Mouse (Mus musculus): Measurements from ENCODE around the gene Uqcr11. TPM values are rescaled to one million over a fixed set of nuclear protein-coding genes. Genes with fewer than 3 reads are reported as not detected.

The Uqcr11 gene
- polyA plus RNA-seq (2014; fragmentation: Illumina TruSeq; extraction: RNeasy Lipid Tissue Mini Kit (QIAGEN cat#74804); ENCODE audit: low read depth, low replicate concordance): not detected

GRCm38 (mm10) chr10:80406684-80407501 lies at the start of gene Uqcr11:
TSS of gene Uqcr11 (minus strand) at chr10:80406830.

GRCm38 (mm10) chr10:80433513-80434232 lies 27.0 kb upstream of the Uqcr11 start, which contains the start of gene Tcf3:
TSS of gene Tcf3 (minus strand) at chr10:80433647.

GRCm38 (mm10) chr10:80399191-80399972 lies 7.2 kb downstream of the Uqcr11 start, which contains the start of gene Mbd3:
TSS of gene Mbd3 (minus strand) at chr10:80399550.

GRCm38 (mm10) chr10:80387522-80387959 lies 19.1 kb downstream of the Uqcr11 start, which contains the start of gene Mex3d:
TSS of gene Mex3d (minus strand) at chr10:80387659.

GRCm38 (mm10) chr10:80356001-80356682 lies 50.5 kb downstream of the Uqcr11 start, which contains the start of gene Plk5:
TSS of gene Plk5 (plus strand) at chr10:80356459.

Other genes with a start within 250 kb of the Uqcr11 start
- 37.8 TPM for gene Cirbp, start 240.8 kb downstream of the Uqcr11 start, polyA plus RNA-seq (2014; fragmentation: Illumina TruSeq; extraction: RNeasy Lipid Tissue Mini Kit (QIAGEN cat#74804); ENCODE audit: low read depth, low replicate concordance)
- gene 1600002K03Rik, start 233.9 kb downstream of the Uqcr11 start, polyA plus RNA-seq (2014; fragmentation: Illumina TruSeq; extraction: RNeasy Lipid Tissue Mini Kit (QIAGEN cat#74804); ENCODE audit: low read depth, low replicate concordance): 1.1 TPM
- gene Efna2, start 227.3 kb downstream of the Uqcr11 start, polyA plus RNA-seq (2014; fragmentation: Illumina TruSeq; extraction: RNeasy Lipid Tissue Mini Kit (QIAGEN cat#74804); ENCODE audit: low read depth, low replicate concordance): 0.39 TPM
- 72.4 TPM for gene Mum1, start 180.4 kb downstream of the Uqcr11 start, polyA plus RNA-seq (2014; fragmentation: Illumina TruSeq; extraction: RNeasy Lipid Tissue Mini Kit (QIAGEN cat#74804); ENCODE audit: low read depth, low replicate concordance)
- 0.88 TPM for gene Ndufs7, start 157.7 kb downstream of the Uqcr11 start, polyA plus RNA-seq (2014; fragmentation: Illumina TruSeq; extraction: RNeasy Lipid Tissue Mini Kit (QIAGEN cat#74804); ENCODE audit: low read depth, low replicate concordance)
- gene Gamt, start 145.8 kb downstream of the Uqcr11 start, polyA plus RNA-seq (2014; fragmentation: Illumina TruSeq; extraction: RNeasy Lipid Tissue Mini Kit (QIAGEN cat#74804); ENCODE audit: low read depth, low replicate concordance): 1.2 TPM
- 43.5 TPM for gene Dazap1, start 145.3 kb downstream of the Uqcr11 start, polyA plus RNA-seq (2014; fragmentation: Illumina TruSeq; extraction: RNeasy Lipid Tissue Mini Kit (QIAGEN cat#74804); ENCODE audit: low read depth, low replicate concordance)
- gene Rps15, start 114.4 kb downstream of the Uqcr11 start, polyA plus RNA-seq (2014; fragmentation: Illumina TruSeq; extraction: RNeasy Lipid Tissue Mini Kit (QIAGEN cat#74804); ENCODE audit: low read depth, low replicate concordance): 0.57 TPM
- gene Apc2, start 110.9 kb downstream of the Uqcr11 start, polyA plus RNA-seq (2014; fragmentation: Illumina TruSeq; extraction: RNeasy Lipid Tissue Mini Kit (QIAGEN cat#74804); ENCODE audit: low read depth, low replicate concordance): not detected
- gene 2310011J03Rik, start 86.3 kb downstream of the Uqcr11 start, polyA plus RNA-seq (2014; fragmentation: Illumina TruSeq; extraction: RNeasy Lipid Tissue Mini Kit (QIAGEN cat#74804); ENCODE audit: low read depth, low replicate concordance): 0.62 TPM
- gene Pcsk4, start 77.3 kb downstream of the Uqcr11 start, polyA plus RNA-seq (2014; fragmentation: Illumina TruSeq; extraction: RNeasy Lipid Tissue Mini Kit (QIAGEN cat#74804); ENCODE audit: low read depth, low replicate concordance): 3.3 TPM
- 35.5 TPM for gene Reep6, start 76.9 kb downstream of the Uqcr11 start, polyA plus RNA-seq (2014; fragmentation: Illumina TruSeq; extraction: RNeasy Lipid Tissue Mini Kit (QIAGEN cat#74804); ENCODE audit: low read depth, low replicate concordance)
- 0.31 TPM for gene Adamtsl5, start 58.4 kb downstream of the Uqcr11 start, polyA plus RNA-seq (2014; fragmentation: Illumina TruSeq; extraction: RNeasy Lipid Tissue Mini Kit (QIAGEN cat#74804); ENCODE audit: low read depth, low replicate concordance)
- not detected for gene Plk5, start 50.4 kb downstream of the Uqcr11 start, polyA plus RNA-seq (2014; fragmentation: Illumina TruSeq; extraction: RNeasy Lipid Tissue Mini Kit (QIAGEN cat#74804); ENCODE audit: low read depth, low replicate concordance)
- 15.6 TPM for gene Mex3d, start 19.2 kb downstream of the Uqcr11 start, polyA plus RNA-seq (2014; fragmentation: Illumina TruSeq; extraction: RNeasy Lipid Tissue Mini Kit (QIAGEN cat#74804); ENCODE audit: low read depth, low replicate concordance)
- gene Mbd3, start 7.3 kb downstream of the Uqcr11 start, polyA plus RNA-seq (2014; fragmentation: Illumina TruSeq; extraction: RNeasy Lipid Tissue Mini Kit (QIAGEN cat#74804); ENCODE audit: low read depth, low replicate concordance): 0.49 TPM
- 1.1 TPM for gene Tcf3, start 26.8 kb upstream of the Uqcr11 start, polyA plus RNA-seq (2014; fragmentation: Illumina TruSeq; extraction: RNeasy Lipid Tissue Mini Kit (QIAGEN cat#74804); ENCODE audit: low read depth, low replicate concordance)
- gene Onecut3, start 88.0 kb upstream of the Uqcr11 start, polyA plus RNA-seq (2014; fragmentation: Illumina TruSeq; extraction: RNeasy Lipid Tissue Mini Kit (QIAGEN cat#74804); ENCODE audit: low read depth, low replicate concordance): not detected
- 218 TPM for gene Atp8b3, start 132.3 kb upstream of the Uqcr11 start, polyA plus RNA-seq (2014; fragmentation: Illumina TruSeq; extraction: RNeasy Lipid Tissue Mini Kit (QIAGEN cat#74804); ENCODE audit: low read depth, low replicate concordance)
- 1.9 TPM for gene Rexo1, start 154.7 kb upstream of the Uqcr11 start, polyA plus RNA-seq (2014; fragmentation: Illumina TruSeq; extraction: RNeasy Lipid Tissue Mini Kit (QIAGEN cat#74804); ENCODE audit: low read depth, low replicate concordance)
- 1.7 TPM for gene Klf16, start 170.5 kb upstream of the Uqcr11 start, polyA plus RNA-seq (2014; fragmentation: Illumina TruSeq; extraction: RNeasy Lipid Tissue Mini Kit (QIAGEN cat#74804); ENCODE audit: low read depth, low replicate concordance)
- not detected for gene Abhd17a, start 183.5 kb upstream of the Uqcr11 start, polyA plus RNA-seq (2014; fragmentation: Illumina TruSeq; extraction: RNeasy Lipid Tissue Mini Kit (QIAGEN cat#74804); ENCODE audit: low read depth, low replicate concordance)
- 0.88 TPM for gene Scamp4, start 196.0 kb upstream of the Uqcr11 start, polyA plus RNA-seq (2014; fragmentation: Illumina TruSeq; extraction: RNeasy Lipid Tissue Mini Kit (QIAGEN cat#74804); ENCODE audit: low read depth, low replicate concordance)
- not detected for gene Adat3, start 196.1 kb upstream of the Uqcr11 start, polyA plus RNA-seq (2014; fragmentation: Illumina TruSeq; extraction: RNeasy Lipid Tissue Mini Kit (QIAGEN cat#74804); ENCODE audit: low read depth, low replicate concordance)
- not detected for gene Gm49322, start 199.2 kb upstream of the Uqcr11 start, polyA plus RNA-seq (2014; fragmentation: Illumina TruSeq; extraction: RNeasy Lipid Tissue Mini Kit (QIAGEN cat#74804); ENCODE audit: low read depth, low replicate concordance)
- 6.7 TPM for gene Csnk1g2, start 216.0 kb upstream of the Uqcr11 start, polyA plus RNA-seq (2014; fragmentation: Illumina TruSeq; extraction: RNeasy Lipid Tissue Mini Kit (QIAGEN cat#74804); ENCODE audit: low read depth, low replicate concordance)

Data from testis, adult 10 weeks (tissue).